Mouse (Mus musculus): ENCODE measurements around the gene Sept5. TPM values are rescaled to one million over a fixed set of nuclear protein-coding genes. Genes with fewer than 3 reads are reported as not detected.

The Sept5 gene
- total RNA-seq, 2 experiments from 2014 or later: 703 to 707 TPM

- DNase-seq (ENCODE audit: extremely low spot score in 1 of 2, low spot score in 2 of 2): peak in 1 of 2 experiments; percentile 7
- intact Hi-C loops (cut with DNase I): no loop called here
These were observed 7.0 kb upstream of the Sept5 start for GRCm38 (mm10) chr16:18636804-18637203.

- peak in 1 of 2 experiments; percentile 13 for DNase-seq (ENCODE audit: extremely low spot score in 1 of 2, low spot score in 2 of 2)
- intact Hi-C loops (cut with DNase I): no loop called here
These were observed 6.6 kb upstream of the Sept5 start for GRCm38 (mm10) chr16:18636401-18636800.

GRCm38 (mm10) chr16:18633333-18633732 lies 3.6 kb upstream of the Sept5 start:
- DNase-seq (ENCODE audit: extremely low spot score in 1 of 2, low spot score in 2 of 2): peak in 1 of 2 experiments; percentile 39

GRCm38 (mm10) chr16:18632816-18633215 lies 3.1 kb upstream of the Sept5 start:
- peak in 1 of 2 experiments; percentile 26 for DNase-seq (ENCODE audit: extremely low spot score in 1 of 2, low spot score in 2 of 2)
- intact Hi-C loops (cut with DNase I): no loop called here

More at GRCm38 (mm10) chr16:18633333-18633732, 3.6 kb upstream of the Sept5 start:
- intact Hi-C loops (cut with DNase I): no loop called here

- intact Hi-C loops (cut with DNase I): no loop called here
- DNase-seq (ENCODE audit: extremely low spot score in 1 of 2, low spot score in 2 of 2): peak in 1 of 2 experiments; percentile 56
These were observed 2.3 kb upstream of the Sept5 start for GRCm38 (mm10) chr16:18632059-18632458.

GRCm38 (mm10) chr16:18631141-18631540 lies 1.4 kb upstream of the Sept5 start:
- intact Hi-C loops (cut with DNase I): no loop called here
- DNase-seq (ENCODE audit: extremely low spot score in 1 of 2, low spot score in 2 of 2): peak in 1 of 2 experiments; percentile 18

- intact Hi-C loops (cut with DNase I): no loop called here
- DNase-seq (ENCODE audit: extremely low spot score in 1 of 2, low spot score in 2 of 2): no peak
These were observed 537 bp upstream of the Sept5 start for GRCm38 (mm10) chr16:18630291-18630690.

GRCm38 (mm10) chr16:18628948-18629340 lies 810 bp downstream of the Sept5 start:
- intact Hi-C loops (cut with DNase I): loop anchor here (5.0 kb wide), 2 partner anchors 48 to 173 kb away; no protein-coding TSS in a partner anchor
- DNase-seq (ENCODE audit: extremely low spot score in 1 of 2, low spot score in 2 of 2): no peak

- intact Hi-C loops (cut with DNase I): loop anchor here (5.0 kb wide), 2 partner anchors 49 to 174 kb away; no protein-coding TSS in a partner anchor
- peak in 1 of 2 experiments; percentile 46 for DNase-seq (ENCODE audit: extremely low spot score in 1 of 2, low spot score in 2 of 2)
These were observed 1.4 kb downstream of the Sept5 start for GRCm38 (mm10) chr16:18628206-18628947.

- DNase-seq (ENCODE audit: extremely low spot score in 1 of 2, low spot score in 2 of 2): peak in 1 of 2 experiments; percentile 49
- intact Hi-C loops (cut with DNase I): loop anchor here (5.0 kb wide), 2 partner anchors 50 to 175 kb away; no protein-coding TSS in a partner anchor
These were observed 2.6 kb downstream of the Sept5 start for GRCm38 (mm10) chr16:18627163-18627562.

- intact Hi-C loops (cut with DNase I): loop anchor here (5.0 kb wide), 2 partner anchors 51 to 176 kb away; no protein-coding TSS in a partner anchor
- peak in 1 of 2 experiments; percentile 90 for DNase-seq (ENCODE audit: extremely low spot score in 1 of 2, low spot score in 2 of 2)
These were observed 3.3 kb downstream of the Sept5 start, which contains the start of gene Gm49601 for GRCm38 (mm10) chr16:18626376-18626878. TSS of gene Gm49601 (minus strand) at chr16:18626427.

GRCm38 (mm10) chr16:18625791-18626311 lies 3.9 kb downstream of the Sept5 start:
- intact Hi-C loops (cut with DNase I): loop anchor here (5.0 kb wide), 2 partner anchors 51 to 176 kb away; no protein-coding TSS in a partner anchor
- peak in 1 of 2 experiments; percentile 84 for DNase-seq (ENCODE audit: extremely low spot score in 1 of 2, low spot score in 2 of 2)

GRCm38 (mm10) chr16:18625097-18625496 lies 4.7 kb downstream of the Sept5 start:
- peak in 1 of 2 experiments; percentile 29 for DNase-seq (ENCODE audit: extremely low spot score in 1 of 2, low spot score in 2 of 2)

GRCm38 (mm10) chr16:18624641-18625040 lies 5.1 kb downstream of the Sept5 start:
- intact Hi-C loops (cut with DNase I): loop anchor here (5.0 kb wide), 2 partner anchors 53 to 178 kb away; no protein-coding TSS in a partner anchor
- DNase-seq (ENCODE audit: extremely low spot score in 1 of 2, low spot score in 2 of 2): peak in 1 of 2 experiments; percentile 38

More at GRCm38 (mm10) chr16:18625097-18625496, 4.7 kb downstream of the Sept5 start:
- intact Hi-C loops (cut with DNase I): loop anchor here (5.0 kb wide), 2 partner anchors 52 to 177 kb away; no protein-coding TSS in a partner anchor

- peak in 1 of 2 experiments; percentile 48 for DNase-seq (ENCODE audit: extremely low spot score in 1 of 2, low spot score in 2 of 2)
- intact Hi-C loops (cut with DNase I): no loop called here
These were observed 5.8 kb downstream of the Sept5 start for GRCm38 (mm10) chr16:18623751-18624540.

GRCm38 (mm10) chr16:18622916-18623750 lies 6.6 kb downstream of the Sept5 start:
- DNase-seq (ENCODE audit: extremely low spot score in 1 of 2, low spot score in 2 of 2): peak in 1 of 2 experiments; percentile 41
- intact Hi-C loops (cut with DNase I): no loop called here

- DNase-seq (ENCODE audit: extremely low spot score in 1 of 2, low spot score in 2 of 2): no peak
- intact Hi-C loops (cut with DNase I): no loop called here
These were observed 7.7 kb downstream of the Sept5 start, which contains the start of gene Gp1bb for GRCm38 (mm10) chr16:18622019-18622418. TSS of gene Gp1bb (minus strand) at chr16:18622403.

Measured in left cerebral cortex, postnatal 10 days (tissue).